Mouse (Mus musculus): Measurements from ENCODE around the gene Kcnj5.

DNA sequence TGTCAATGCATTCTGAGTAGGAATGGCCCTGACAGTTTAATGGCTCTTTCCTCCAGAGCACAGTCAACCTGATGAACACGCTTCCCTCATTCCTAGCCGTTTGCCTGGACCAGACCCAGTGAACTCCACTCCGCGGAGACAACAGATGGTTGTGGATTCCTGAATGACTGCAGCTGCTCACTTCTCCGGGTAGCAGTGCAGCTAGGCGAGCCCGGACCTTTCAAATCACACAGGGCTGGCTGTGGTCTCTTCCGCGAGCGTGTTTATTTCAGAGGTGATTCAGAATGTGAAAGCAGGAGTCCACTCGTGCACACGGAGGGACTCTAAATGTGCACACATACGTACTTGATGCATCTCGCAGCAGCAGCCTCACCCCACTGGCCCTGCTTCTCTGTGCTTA is 32.4 kb downstream of the Kcnj5 start:
- TF ChIP-seq EP300 (IDR thresholded peaks at IDR 0.05; ENCODE audit: low read depth) (no peak), CTCF (IDR thresholded peaks at IDR 0.05; ENCODE audit: low read depth) (no peak)

Measured in liver, postnatal 0 days (tissue).